Mouse (Mus musculus) midbrain, postnatal 0 days (tissue): ENCODE data around the gene Pex7. TPM values are rescaled to one million over a fixed set of nuclear protein-coding genes. Genes with fewer than 3 reads are reported as not detected.
A peak's percentile ranks its signal among the peaks of the same experiment; 100 is the strongest.

Source experiments
- ATAC-seq: fragments of 200-750 bp; cut with Nextera tagmentation; 2 replicates; pipeline ENCODE4 v1.8.0; 2017; ENCODE audit warnings: moderate number of reproducible peaks, mild to moderate bottlenecking, moderate TSS enrichment, moderate library complexity; ENCODE audit not compliant: low FRiP score
- DNase-seq: peaks from one replicate; pipeline ENCODE4 v3.0.0-alpha.2; 2015; ENCODE audit warnings: low spot score
- H3K27ac ChIP-seq: fragments of 300-500 bp; sonication (generic); 2 replicates; pipeline ENCODE4 v1.5.1; 2014; ENCODE audit warnings: low read depth, mild to moderate bottlenecking, low read length, mixed read lengths
- H3K27me3 ChIP-seq: fragments of 300-500 bp; sonication (generic); 2 replicates; pipeline ENCODE4 v1.6.1; 2014; ENCODE audit warnings: low read length, control low read depth, mixed read lengths; ENCODE audit not compliant: insufficient read depth
- H3K36me3 ChIP-seq: fragments of 300-500 bp; sonication (generic); 2 replicates; pipeline ENCODE4 v1.6.1; 2014; ENCODE audit warnings: low read length, control low read depth, mixed read lengths; ENCODE audit not compliant: insufficient read depth
- H3K4me1 ChIP-seq: fragments of 300-500 bp; sonication (generic); 2 replicates; pipeline ENCODE4 v1.6.1; 2014; ENCODE audit warnings: mild to moderate bottlenecking, control low read depth, antibody characterized with exemption, low read length, mixed read lengths; ENCODE audit not compliant: insufficient read depth
- H3K4me2 ChIP-seq: fragments of 300-500 bp; sonication (generic); 2 replicates; pipeline ENCODE4 v1.6.1; 2014; ENCODE audit warnings: low read depth, mild to moderate bottlenecking, low read length, mixed read lengths; ENCODE audit not compliant: poor library complexity, severe bottlenecking
- H3K4me3 ChIP-seq: fragments of 300-500 bp; sonication (generic); 2 replicates; pipeline ENCODE4 v1.5.1; 2014; ENCODE audit warnings: low read depth, mild to moderate bottlenecking, low read length, moderate library complexity
- H3K9ac ChIP-seq: fragments of 300-500 bp; sonication (generic); replicated peaks from 2 replicates; pipeline ENCODE4 v1.6.1; 2014; ENCODE audit warnings: mild to moderate bottlenecking, low read length, moderate library complexity, mixed read lengths; ENCODE audit not compliant: poor library complexity, severe bottlenecking
- H3K9me3 ChIP-seq: fragments of 300-500 bp; sonication (generic); 2 replicates; pipeline ENCODE4 v1.6.1; 2016; ENCODE audit warnings: low read length, control low read depth
- CTCF ChIP-seq: IDR thresholded peaks from 2 replicates; pipeline ENCODE4 v1.5.1; 2016; ENCODE audit warnings: antibody characterized with exemption, mild to moderate bottlenecking
- WGBS: fragments of 180-500 bp; shearing (Covaris S2); extraction: QIAGEN DNeasy Blood & Tissue Kit; methylation state at CpG from one replicate; pipeline ENCODE4 v1.1.7; 2014; 5-methylcytosine and 5-hydroxymethylcytosine counted together
- polyA plus RNA-seq: library from polyadenylated mRNA; unstranded; fragments of >200 nt; fragmentation: Nextera tagmentation; extraction: Ambion mirVana; gene quantifications from 2 replicates; pipeline ENCODE4 v1.2.1, GENCODE M21; 2015
- total RNA-seq: library from RNA; depleted of rRNA; stranded (reverse); fragments of >200 nt; gene quantifications from 2 replicates; pipeline ENCODE4 v1.2.3, GENCODE M21; 2014

Pex7 gene
- total and polyA plus RNA-seq, 2 experiments from 2014 or later, result 21.6 to 39.5 TPM

GRCm38 (mm10) chr10:19875346-19875745, 32.1 kb downstream of the Pex7 start:
- no peaks in the 10 kb centered on the region for H3K36me3 ChIP-seq

DNA sequence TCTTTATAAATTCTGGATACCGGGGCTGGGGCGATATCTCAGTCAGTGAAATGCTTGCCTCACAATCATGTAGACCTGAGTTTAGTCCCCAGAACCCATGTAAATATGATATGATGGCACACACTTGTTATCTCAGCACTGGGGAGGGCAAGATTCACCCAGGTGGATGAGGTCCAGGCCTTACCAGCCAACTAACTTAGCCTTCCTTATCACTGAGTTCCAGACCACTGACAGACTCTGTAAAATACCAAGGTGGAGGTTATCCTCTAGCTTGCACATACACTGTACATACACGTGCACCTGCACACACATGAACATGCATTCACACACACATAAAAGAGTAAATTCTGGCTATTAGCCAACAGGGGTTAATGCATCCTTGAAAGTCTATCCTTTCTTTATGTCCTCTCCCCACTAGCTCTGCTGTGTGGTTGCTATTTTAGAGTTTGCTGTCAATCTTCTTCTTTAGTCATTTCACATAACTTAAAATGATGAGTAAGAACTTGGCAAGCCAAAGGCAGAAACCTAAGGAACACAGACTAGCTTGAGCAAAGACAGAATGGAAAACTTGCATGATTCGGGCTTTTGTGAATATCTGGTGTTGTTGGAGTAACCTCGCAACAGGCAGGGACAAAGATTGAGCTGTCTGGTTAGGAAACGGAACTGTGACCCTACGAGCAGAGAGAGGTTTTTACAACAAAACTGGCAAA, 51.7 kb downstream of the Pex7 start:
- H3K27me3 ChIP-seq, result peaks cover 22% of the 10 kb centered on the region; the same call in 1 of the 2 replicates
- TF ChIP-seq CTCF, result no peak
- no peak overlapping the region for H3K4me3 ChIP-seq
- WGBS, result 88% methylated on average over 7 of the region's 7 CpGs
- H3K4me2 ChIP-seq, result no peak overlapping the region
- no peak for ATAC-seq
- H3K9me3 ChIP-seq, result no peaks in the 10 kb centered on the region
- no peak overlapping the region for H3K27ac ChIP-seq
- no peak for DNase-seq
- no peaks in the 10 kb centered on the region for H3K36me3 ChIP-seq
- H3K4me1 ChIP-seq, result no peaks in the 10 kb centered on the region
- H3K9ac ChIP-seq, result no peak overlapping the region

More at GRCm38 (mm10) chr10:19875346-19875745, 32.1 kb downstream of the Pex7 start:
- 90% methylated on average over 5 of the region's 5 CpGs for WGBS
- Histone ChIP-seq H3K9ac (no peak overlapping the region), H3K4me3 (no peak overlapping the region), H3K9me3 (no peaks in the 10 kb centered on the region), H3K27me3 (no peaks in the 10 kb centered on the region), H3K4me1 (no peaks in the 10 kb centered on the region), H3K4me2 (no peak overlapping the region), H3K27ac (no peak overlapping the region)
- no peak for ATAC-seq
- TF ChIP-seq CTCF, result no peak
- DNase-seq, result no peak

GRCm38 (mm10) chr10:19853609-19854008, 53.9 kb downstream of the Pex7 start:
- no peak overlapping the region for H3K9ac ChIP-seq
- H3K27me3 ChIP-seq, result peaks cover 40% of the 10 kb centered on the region; the same call in 1 of the 2 replicates
- WGBS, result 89% methylated on average over 2 of the region's 2 CpGs
- ATAC-seq, result no peak
- H3K4me1 ChIP-seq, result no peaks in the 10 kb centered on the region; the same call in 1 of the 2 replicates
- H3K36me3 ChIP-seq, result no peaks in the 10 kb centered on the region
- DNase-seq, result no peak
- TF ChIP-seq CTCF, result no peak
- no peaks in the 10 kb centered on the region for H3K9me3 ChIP-seq
- no peak overlapping the region for H3K4me3 ChIP-seq
- no peak overlapping the region for H3K4me2 ChIP-seq
- no peak overlapping the region for H3K27ac ChIP-seq

GRCm38 (mm10) chr10:19852776-19853175, 54.7 kb downstream of the Pex7 start:
- Histone ChIP-seq H3K4me1 (no peaks in the 10 kb centered on the region; the same call in 1 of the 2 replicates), H3K27ac (no peak overlapping the region), H3K9ac (no peak overlapping the region), H3K4me3 (no peak overlapping the region), H3K9me3 (no peaks in the 10 kb centered on the region), H3K4me2 (no peak overlapping the region), H3K36me3 (no peaks in the 10 kb centered on the region), H3K27me3 (peaks cover 40% of the 10 kb centered on the region; the same call in 1 of the 2 replicates)
- no peak for TF ChIP-seq CTCF
- 28% methylated on average over 6 of the region's 6 CpGs for WGBS
- no peak for ATAC-seq
- no peak for DNase-seq

- no peaks in the 10 kb centered on the region for H3K9me3 ChIP-seq
- no peaks in the 10 kb centered on the region for H3K36me3 ChIP-seq
- ATAC-seq (peak; percentile 53), DNase-seq (peak; percentile 45)
- H3K9ac ChIP-seq, result peak within 1 kb of the TSS; percentile 51
- H3K27me3 ChIP-seq, result peaks cover 40% of the 10 kb centered on the region; the same call in 1 of the 2 replicates
- under 1% methylated on average over 57 of the region's 72 CpGs for WGBS
- H3K4me1 ChIP-seq, result no peaks in the 10 kb centered on the region; the same call in 1 of the 2 replicates
- peak within 1 kb of the TSS; percentile 100 for H3K4me2 ChIP-seq
- peak within 1 kb of the TSS; percentile 60 for H3K4me3 ChIP-seq
- TF ChIP-seq CTCF, result peak; percentile 29; the same call in 1 of the 2 replicates
- 0 out of 2 replicates have a peak within 1 kb of the TSS, but pooled peaks have one; percentile 26 for H3K27ac ChIP-seq
Measured at GRCm38 (mm10) chr10:19850998-19851691, 56.3 kb downstream of the Pex7 start, which contains the start of gene Slc35d3. Gene Slc35d3 (minus strand): TSS chr10:19851459.
